Mouse (Mus musculus) gonadal fat pad, adult 2 months (tissue): ENCODE results near the gene Plpp7. TPM values are rescaled to one million over a fixed set of nuclear protein-coding genes. Genes with fewer than 3 reads are reported as not detected.

Experiments
- DNase-seq: peaks from one replicate; pipeline ENCODE4 v3.0.0-alpha.2; 2012; ENCODE audit warnings: low read depth
- polyA plus RNA-seq: library from polyadenylated mRNA; depleted of rRNA; stranded (reverse); fragments of >200 nt; gene quantifications from 2 replicates; pipeline ENCODE4 v1.2.3, GENCODE M21; 2012

Gene Plpp7
- polyA plus RNA-seq, 1 experiment, result 3.3 TPM

GRCm38 (mm10) chr2:32139377-32139776 lies 44.0 kb downstream of the Plpp7 start:
- DNase-seq, result no peak

DNA sequence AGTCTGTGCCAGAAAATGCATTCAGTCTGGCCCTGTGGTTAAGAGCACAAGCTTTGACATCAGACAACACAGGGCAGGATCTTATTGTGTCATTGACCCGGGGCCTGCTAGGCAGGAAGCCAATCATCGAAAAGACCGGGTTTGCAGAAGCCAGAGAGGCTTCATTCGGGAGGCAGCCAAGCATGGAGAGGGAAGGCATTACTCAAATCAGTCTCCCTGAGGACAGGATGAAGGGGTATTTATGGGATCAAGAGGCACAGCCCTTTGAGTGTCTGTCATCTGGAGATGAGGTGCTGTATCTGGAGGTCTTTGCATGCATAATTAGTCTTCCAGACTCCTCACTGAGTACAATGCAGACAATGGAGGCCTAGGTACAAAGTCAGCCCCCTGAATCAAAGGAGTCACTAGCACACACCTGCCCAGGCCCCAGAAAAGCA lies 45.2 kb downstream of the Plpp7 start:
- no peak for DNase-seq

DNA sequence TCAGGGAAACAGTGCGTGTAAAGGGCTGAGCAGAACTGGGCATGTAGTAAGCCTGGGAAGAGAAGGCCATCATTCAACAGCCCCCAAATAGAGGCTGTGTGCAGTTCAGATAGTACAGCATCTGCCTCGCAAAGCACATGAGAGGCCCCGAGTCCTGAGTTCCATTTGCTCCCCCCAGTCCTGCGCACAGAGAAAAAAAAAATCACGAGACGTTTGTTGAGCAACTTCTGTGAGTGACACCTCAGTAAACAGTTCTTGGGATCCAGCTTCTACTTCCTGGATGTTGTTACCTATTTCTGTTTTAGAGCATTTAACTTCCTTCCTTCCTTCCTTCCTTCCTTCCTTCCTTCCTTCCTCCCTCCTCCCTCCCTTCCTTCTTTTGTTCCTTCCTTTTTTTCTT lies 46.3 kb downstream of the Plpp7 start:
- DNase-seq, result no peak

DNA sequence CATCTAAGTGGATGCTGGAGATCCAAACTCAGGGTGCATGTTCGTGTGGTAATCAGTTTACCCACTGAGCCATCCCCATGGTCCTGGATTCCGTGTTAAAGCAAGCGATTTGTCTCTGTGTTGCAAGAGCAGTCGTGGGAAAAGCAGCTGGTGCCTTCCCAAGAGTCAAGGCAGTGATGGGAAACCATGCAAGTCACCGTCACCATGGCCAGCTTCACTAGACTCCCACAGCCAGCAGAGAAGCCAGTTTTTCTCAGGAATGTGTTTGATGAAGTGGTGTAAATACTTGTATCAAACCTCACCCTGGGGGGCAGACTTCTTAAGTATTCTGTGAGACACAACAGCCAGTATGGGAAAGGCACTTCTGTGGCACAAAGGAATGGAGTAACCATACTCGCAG lies 47.0 kb downstream of the Plpp7 start:
- DNase-seq, result no peak

GRCm38 (mm10) chr2:32144633-32145032 lies 49.3 kb downstream of the Plpp7 start:
- no peak for DNase-seq

DNA sequence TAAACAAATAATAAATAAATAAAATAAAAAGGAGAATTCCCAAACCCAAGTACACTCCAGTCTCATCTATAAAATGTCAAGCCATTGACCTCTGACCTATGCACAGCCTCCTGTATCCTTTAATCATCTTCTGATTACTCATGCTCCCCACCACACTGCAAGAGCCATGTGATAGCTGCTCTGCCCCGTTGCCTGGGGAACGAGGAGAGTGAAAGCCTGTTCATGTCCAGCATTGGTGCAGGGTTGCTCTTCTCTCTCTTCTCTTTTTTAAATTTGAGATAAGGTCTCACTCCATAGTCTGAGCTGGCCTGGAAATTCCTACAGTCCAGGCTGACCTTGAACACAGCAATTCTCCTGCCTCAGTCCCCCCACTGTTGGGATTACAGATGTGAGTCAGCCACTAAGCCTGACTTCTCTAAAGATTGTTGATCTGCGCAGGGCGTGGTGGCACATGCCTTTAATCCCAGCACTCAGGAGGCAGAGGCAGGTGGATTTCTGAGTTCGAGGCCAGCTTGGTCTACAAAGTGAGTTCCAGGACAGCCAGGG lies 51.4 kb downstream of the Plpp7 start:
- DNase-seq, result no peak

- DNase-seq, result no peak
Measured at GRCm38 (mm10) chr2:32150135-32150534, 54.8 kb downstream of the Plpp7 start.

DNA sequence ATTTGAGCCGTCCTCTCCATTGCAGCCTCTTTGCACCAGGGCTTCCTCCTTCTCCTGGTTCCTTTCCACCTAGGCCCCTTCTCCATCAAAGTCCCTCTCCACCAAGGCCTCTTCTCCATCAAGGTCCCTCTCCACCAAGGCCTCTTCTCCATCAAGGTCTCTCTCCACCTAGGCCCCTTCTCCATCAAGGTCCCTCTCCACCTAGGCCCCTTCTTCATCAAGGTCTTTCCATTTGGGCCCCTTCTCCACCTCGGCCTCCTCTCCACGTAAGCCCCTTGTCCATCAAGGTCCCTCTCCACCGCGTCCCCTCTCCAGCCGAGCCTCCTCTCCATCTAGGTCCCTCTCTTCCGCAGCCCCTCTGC lies 55.2 kb downstream of the Plpp7 start:
- DNase-seq, result no peak

DNA sequence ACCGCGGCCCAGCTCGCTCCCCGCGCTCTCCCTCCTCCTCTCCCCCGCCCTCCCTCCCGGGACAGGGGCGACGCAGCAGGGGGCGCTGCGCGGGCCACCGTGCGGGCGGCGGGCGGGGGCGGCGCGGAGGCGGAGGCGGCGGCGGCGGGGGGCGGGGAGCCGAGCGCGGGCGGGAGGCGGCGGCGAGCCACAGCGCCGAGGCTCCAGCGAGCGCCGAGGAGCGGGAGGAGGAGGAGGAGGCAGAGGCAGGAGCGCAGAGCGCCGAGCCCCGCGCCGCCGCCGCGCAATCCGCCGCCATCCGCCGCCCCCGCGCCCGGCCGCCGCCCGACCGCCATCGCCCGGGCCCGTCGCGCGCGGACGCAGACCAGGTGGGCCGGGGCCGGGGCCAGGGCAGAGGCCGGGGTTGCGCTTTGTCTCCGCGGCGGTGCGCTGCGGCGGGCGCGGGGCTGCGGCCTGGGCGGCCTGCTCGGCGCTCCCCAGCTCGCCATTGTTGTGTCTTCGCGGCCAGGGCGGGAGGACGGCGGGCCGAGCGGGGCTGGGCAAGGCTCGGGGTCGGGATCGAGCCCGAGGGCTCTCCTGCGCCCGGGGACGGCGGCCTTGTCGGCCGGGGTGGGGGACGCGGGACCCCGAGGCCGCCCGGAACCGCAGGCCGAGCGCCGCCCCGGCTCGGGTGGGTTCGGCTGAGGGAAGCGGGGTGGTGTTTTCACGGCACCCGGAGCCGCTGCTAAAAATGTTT lies 55.8 kb downstream of the Plpp7 start, which contains the start of gene Prrc2b:
Prrc2b (plus strand) TSS at position 159 of the 736 bp plus-strand sequence.
- DNase-seq, result no peak

- no peak for DNase-seq
Measured at GRCm38 (mm10) chr2:32151660-32152366, 56.5 kb downstream of the Plpp7 start.

GRCm38 (mm10) chr2:32152367-32153034 lies 57.2 kb downstream of the Plpp7 start:
- DNase-seq, result no peak

- peak; percentile 99 for DNase-seq
Measured at GRCm38 (mm10) chr2:32153041-32153790, 57.9 kb downstream of the Plpp7 start.

- no peak for DNase-seq
Measured at GRCm38 (mm10) chr2:32153791-32154119, 58.4 kb downstream of the Plpp7 start.

DNA sequence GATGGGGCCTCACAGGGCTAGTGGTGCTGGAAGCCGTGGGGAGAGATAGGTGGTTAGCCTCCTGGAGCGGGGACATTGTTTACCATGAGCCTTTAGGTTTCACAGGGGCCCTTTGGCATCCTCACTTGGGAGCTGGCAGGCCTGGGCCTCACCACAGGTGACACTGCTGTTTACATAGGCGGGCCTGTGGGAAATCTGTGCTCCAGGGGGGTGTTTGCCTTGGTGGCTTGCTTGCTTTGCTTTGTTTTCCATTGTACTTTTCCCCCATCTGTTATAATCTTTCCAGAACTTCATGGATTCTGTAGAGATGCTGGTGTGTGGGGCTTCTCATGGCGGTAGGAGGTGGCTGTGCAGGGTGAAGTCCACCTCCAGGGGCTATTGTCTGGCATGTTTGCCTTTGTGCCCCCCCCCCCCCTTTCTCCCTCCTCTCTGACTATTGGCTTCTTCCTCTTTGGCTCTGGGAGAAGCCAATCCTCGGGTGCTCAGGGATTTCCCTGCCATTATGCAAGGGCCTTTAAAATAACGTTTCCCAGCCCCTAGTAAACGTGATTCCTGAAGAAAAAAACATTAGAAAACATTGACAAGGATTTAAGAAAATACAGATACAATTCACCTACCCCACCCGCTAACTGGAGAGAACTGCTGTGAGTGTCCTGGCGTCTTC lies 59.1 kb downstream of the Plpp7 start:
- no peak for DNase-seq

GRCm38 (mm10) chr2:32154998-32155541 lies 59.7 kb downstream of the Plpp7 start:
- no peak for DNase-seq

GRCm38 (mm10) chr2:32155614-32156013 lies 60.3 kb downstream of the Plpp7 start:
- DNase-seq, result no peak

- no peak for DNase-seq
Measured at GRCm38 (mm10) chr2:32156645-32157044, 61.3 kb downstream of the Plpp7 start.

DNA sequence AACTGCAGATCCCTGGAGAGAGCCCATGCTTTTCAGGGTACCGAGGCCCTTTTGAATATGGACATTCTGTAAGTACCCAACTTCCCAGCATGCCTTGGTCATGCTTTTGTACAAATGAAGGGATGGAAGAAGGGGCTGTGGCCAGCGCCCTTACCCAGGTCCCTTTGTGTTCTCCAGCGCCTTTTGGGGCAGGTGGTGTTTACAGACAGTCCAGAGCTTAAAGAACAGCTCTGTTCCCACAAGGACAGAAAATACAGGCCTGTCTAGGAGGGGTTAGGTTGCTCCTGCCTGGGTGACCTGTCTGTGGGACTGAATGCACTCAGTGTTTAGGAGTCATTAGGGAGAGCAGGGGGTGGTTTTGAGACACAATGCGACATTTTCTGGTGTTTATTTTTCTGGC lies 62.0 kb downstream of the Plpp7 start:
- DNase-seq, result no peak

DNA sequence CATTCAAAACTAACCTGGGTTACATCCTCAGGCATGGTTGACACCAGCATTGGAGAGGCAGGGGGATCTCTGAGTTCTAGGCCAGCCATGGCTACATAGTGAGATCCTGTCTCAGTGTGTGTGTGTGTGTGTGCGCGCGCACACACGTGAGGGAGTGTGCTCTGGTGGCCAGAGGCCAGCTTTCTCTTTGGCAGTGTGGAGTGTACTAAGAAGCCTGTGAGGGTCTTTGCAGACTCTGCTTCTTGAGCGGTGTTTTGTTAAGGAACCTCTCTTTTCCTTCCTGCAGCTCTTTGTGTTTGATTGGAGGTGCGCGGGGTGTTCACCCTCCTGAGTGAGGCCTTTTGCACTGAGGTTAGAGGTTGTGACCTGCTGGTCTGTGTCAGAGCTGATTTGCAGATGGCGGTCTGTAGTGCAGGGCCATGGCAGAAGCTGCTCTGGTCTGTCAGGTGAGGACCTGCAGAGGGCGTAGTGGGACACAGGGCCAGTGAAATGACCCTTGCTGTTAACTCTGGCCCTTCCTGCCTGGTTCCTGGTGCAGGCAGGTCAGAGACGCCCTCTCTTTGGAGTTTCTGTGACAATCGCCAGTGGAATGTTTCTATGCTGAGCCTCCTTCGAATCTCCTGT lies 63.4 kb downstream of the Plpp7 start:
- DNase-seq, result no peak
